Mouse (Mus musculus) erythroblast, embryonic 14.5 days (primary cell): Measurements from ENCODE around the gene Hnrnpk.

Experiments
- GATA1 ChIP-seq: IDR thresholded peaks from 2 replicates; pipeline ENCODE4 v1.6.1; 2012; ENCODE audit warnings: low read length, inconsistent platforms, mixed read lengths
- TAL1 ChIP-seq: IDR thresholded peaks from 3 replicates; pipeline ENCODE4 v1.6.1; 2012; ENCODE audit warnings: low read length, inconsistent platforms, mixed read lengths

- no peak for TF ChIP-seq GATA1
- no peak for TF ChIP-seq TAL1
Measured at GRCm38 (mm10) chr13:58421026-58421425, 17.9 kb upstream of the Hnrnpk start.
